Mouse (Mus musculus) splenic B cell, adult 2 months (primary cell): ENCODE measurements at regions not wholly inside any gene's neighbourhood (a gene's known extent, or its start where the extent isn't known, plus 50 kb on each side); places are given as distances from the start of the nearest gene placed in this dataset.

ENCODE experiments used
- DNase-seq: peaks from one replicate; pipeline ENCODE4 v3.0.0-alpha.2; 2011; ENCODE audit warnings: low read depth, low spot score
- H3K27me3 ChIP-seq: 2 replicates; pipeline ENCODE4 v1.6.1; 2012; ENCODE audit warnings: mild to moderate bottlenecking, low read length, moderate library complexity, mixed read lengths; ENCODE audit not compliant: control insufficient read depth, poor library complexity, insufficient read depth, severe bottlenecking
- H3K36me3 ChIP-seq: 2 replicates; pipeline ENCODE4 v1.6.1; 2012; ENCODE audit warnings: mild to moderate bottlenecking, low read length, moderate library complexity, mixed read lengths; ENCODE audit not compliant: control insufficient read depth, poor library complexity, insufficient read depth, severe bottlenecking

- no peaks in the 10 kb centered on the region for H3K27me3 ChIP-seq
- no peaks in the 10 kb centered on the region for H3K36me3 ChIP-seq
- no peak for DNase-seq
Measured at GRCm38 (mm10) chr3:52775875-52776274, 241.2 kb downstream of the Cog6 start.

GRCm38 (mm10) chr3:52775156-52775555 is 241.9 kb downstream of the Cog6 start:
- H3K27me3 ChIP-seq = no peaks in the 10 kb centered on the region
- DNase-seq = no peak

GRCm38 (mm10) chr3:52774734-52775133 is 242.3 kb downstream of the Cog6 start:
- Histone ChIP-seq H3K27me3 (no peaks in the 10 kb centered on the region), H3K36me3 (no peaks in the 10 kb centered on the region)
- no peak for DNase-seq

More at GRCm38 (mm10) chr3:52775156-52775555, 241.9 kb downstream of the Cog6 start:
- no peaks in the 10 kb centered on the region for H3K36me3 ChIP-seq

- no peaks in the 10 kb centered on the region for H3K36me3 ChIP-seq
- DNase-seq = no peak
- H3K27me3 ChIP-seq = no peaks in the 10 kb centered on the region
Measured at GRCm38 (mm10) chr3:52767276-52767675, 249.8 kb downstream of the Cog6 start.

GRCm38 (mm10) chr3:52766841-52767240 is 250.2 kb downstream of the Cog6 start:
- DNase-seq = no peak
- H3K27me3 ChIP-seq = no peaks in the 10 kb centered on the region

GRCm38 (mm10) chr3:52764166-52764565 is 252.9 kb downstream of the Cog6 start:
- no peak for DNase-seq
- no peaks in the 10 kb centered on the region for H3K36me3 ChIP-seq

More at GRCm38 (mm10) chr3:52766841-52767240, 250.2 kb downstream of the Cog6 start:
- H3K36me3 ChIP-seq = no peaks in the 10 kb centered on the region

GRCm38 (mm10) chr3:52763660-52764059 is 253.4 kb downstream of the Cog6 start:
- Histone ChIP-seq H3K36me3 (no peaks in the 10 kb centered on the region), H3K27me3 (no peaks in the 10 kb centered on the region)
- DNase-seq = no peak

More at GRCm38 (mm10) chr3:52764166-52764565, 252.9 kb downstream of the Cog6 start:
- H3K27me3 ChIP-seq = no peaks in the 10 kb centered on the region

GRCm38 (mm10) chr3:52762549-52762948 is 254.5 kb downstream of the Cog6 start:
- Histone ChIP-seq H3K36me3 (no peaks in the 10 kb centered on the region), H3K27me3 (no peaks in the 10 kb centered on the region)
- no peak for DNase-seq

- no peak for DNase-seq
- Histone ChIP-seq H3K27me3 (no peaks in the 10 kb centered on the region), H3K36me3 (no peaks in the 10 kb centered on the region)
Measured at GRCm38 (mm10) chr3:52759846-52760245, 257.2 kb downstream of the Cog6 start.

- no peaks in the 10 kb centered on the region for H3K36me3 ChIP-seq
- DNase-seq = peak; percentile 81
Measured at GRCm38 (mm10) chr3:52758561-52758960, 258.5 kb downstream of the Cog6 start.

GRCm38 (mm10) chr3:52756816-52757215 is 260.2 kb downstream of the Cog6 start:
- Histone ChIP-seq H3K36me3 (no peaks in the 10 kb centered on the region), H3K27me3 (no peaks in the 10 kb centered on the region)
- no peak for DNase-seq

More at GRCm38 (mm10) chr3:52758561-52758960, 258.5 kb downstream of the Cog6 start:
- no peaks in the 10 kb centered on the region for H3K27me3 ChIP-seq

- Histone ChIP-seq H3K27me3 (no peaks in the 10 kb centered on the region), H3K36me3 (no peaks in the 10 kb centered on the region)
- no peak for DNase-seq
Measured at GRCm38 (mm10) chr3:52756006-52756405, 261.0 kb downstream of the Cog6 start.

GRCm38 (mm10) chr3:52754978-52755377 is 262.1 kb downstream of the Cog6 start:
- Histone ChIP-seq H3K27me3 (no peaks in the 10 kb centered on the region), H3K36me3 (no peaks in the 10 kb centered on the region)
- DNase-seq = peak; percentile 88

- Histone ChIP-seq H3K36me3 (no peaks in the 10 kb centered on the region), H3K27me3 (no peaks in the 10 kb centered on the region)
- peak; percentile 27 for DNase-seq
Measured at GRCm38 (mm10) chr3:52754401-52754800, 262.6 kb downstream of the Cog6 start.

- Histone ChIP-seq H3K27me3 (no peaks in the 10 kb centered on the region), H3K36me3 (no peaks in the 10 kb centered on the region)
- DNase-seq = no peak
Measured at GRCm38 (mm10) chr3:52746917-52747316, 270.1 kb downstream of the Cog6 start.

GRCm38 (mm10) chr3:52744334-52744733 is 272.7 kb downstream of the Cog6 start:
- Histone ChIP-seq H3K36me3 (no peaks in the 10 kb centered on the region), H3K27me3 (no peaks in the 10 kb centered on the region)
- DNase-seq = no peak
